Mouse (Mus musculus) leukemia stem cell, adult 10-12 weeks (primary cell): Measurements from ENCODE around the gene Sox2. TPM values are rescaled to one million over a fixed set of nuclear protein-coding genes. Genes with fewer than 3 reads are reported as not detected.

Experiments
- polyA plus RNA-seq: library from polyadenylated mRNA; stranded (reverse); fragments of >175 nt; gene quantifications from 2 replicates; pipeline ENCODE4 v1.2.3, GENCODE M21; 2012; ENCODE audit warnings: low replicate concordance

Gene Sox2
- not detected in 2 replicates for polyA plus RNA-seq

DNA sequence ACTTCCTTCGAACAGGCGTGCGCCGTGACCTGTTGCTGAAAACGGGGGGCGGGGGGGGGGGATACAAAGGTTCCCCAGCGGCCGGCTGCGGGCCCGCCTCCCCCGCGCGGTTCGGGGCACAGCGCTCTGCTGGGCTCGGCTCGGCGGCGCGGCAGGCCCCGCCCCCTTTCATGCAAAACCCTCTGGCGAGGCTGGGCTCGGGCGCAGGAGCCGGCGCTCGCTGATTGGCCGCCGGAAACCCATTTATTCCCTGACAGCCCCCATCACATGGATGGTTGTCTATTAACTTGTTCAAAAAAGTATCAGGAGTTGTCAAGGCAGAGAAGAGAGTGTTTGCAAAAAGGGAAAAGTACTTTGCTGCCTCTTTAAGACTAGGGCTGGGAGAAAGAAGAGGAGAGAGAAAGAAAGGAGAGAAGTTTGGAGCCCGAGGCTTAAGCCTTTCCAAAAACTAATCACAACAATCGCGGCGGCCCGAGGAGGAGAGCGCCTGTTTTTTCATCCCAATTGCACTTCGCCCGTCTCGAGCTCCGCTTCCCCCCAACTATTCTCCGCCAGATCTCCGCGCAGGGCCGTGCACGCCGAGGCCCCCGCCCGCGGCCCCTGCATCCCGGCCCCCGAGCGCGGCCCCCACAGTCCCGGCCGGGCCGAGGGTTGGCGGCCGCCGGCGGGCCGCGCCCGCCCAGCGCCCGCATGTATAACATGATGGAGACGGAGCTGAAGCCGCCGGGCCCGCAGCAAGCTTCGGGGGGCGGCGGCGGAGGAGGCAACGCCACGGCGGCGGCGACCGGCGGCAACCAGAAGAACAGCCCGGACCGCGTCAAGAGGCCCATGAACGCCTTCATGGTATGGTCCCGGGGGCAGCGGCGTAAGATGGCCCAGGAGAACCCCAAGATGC is at the start of gene Sox2:
TSS of gene Sox2 (plus strand) at position 680 of the 895 bp plus-strand sequence.

